Mouse (Mus musculus): ENCODE data around the gene Col5a1.

The Col5a1 gene

DNA sequence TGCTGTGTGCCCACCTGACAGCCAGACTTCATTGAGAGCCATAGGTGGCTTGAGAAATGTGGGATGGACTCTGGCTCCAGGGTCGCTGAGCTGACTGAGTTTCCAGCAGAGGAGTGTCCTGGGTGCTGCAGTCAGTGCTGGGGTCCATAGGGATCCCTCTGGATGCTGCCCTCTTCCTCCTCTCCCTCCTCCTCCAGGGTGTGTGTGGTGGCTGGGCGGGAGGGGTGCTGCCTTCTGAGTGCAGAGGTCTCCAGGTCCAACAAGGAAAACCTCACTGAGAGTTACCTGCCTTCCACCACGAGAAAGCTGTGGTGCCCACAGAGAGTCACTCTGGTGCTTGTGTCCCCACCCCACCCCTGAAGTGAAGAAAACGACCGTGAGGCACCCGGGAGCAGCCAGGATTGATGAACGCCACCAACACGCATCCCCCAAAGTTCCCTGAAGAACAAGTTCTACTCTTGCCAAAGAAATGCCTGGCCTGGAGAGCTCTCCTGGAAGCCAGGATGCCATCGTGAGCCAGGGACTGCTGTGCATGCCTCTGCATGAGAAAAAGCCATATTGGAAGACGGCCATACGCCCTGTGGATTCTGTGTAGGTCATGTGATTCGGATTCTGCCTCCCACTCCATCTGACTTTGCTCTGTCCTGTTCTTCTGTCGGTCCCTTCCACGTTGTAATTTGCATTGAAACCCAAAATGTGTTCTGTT, 152.3 kb downstream of the Col5a1 start:
- peak; percentile 19 to 36 for DNase-seq

DNA sequence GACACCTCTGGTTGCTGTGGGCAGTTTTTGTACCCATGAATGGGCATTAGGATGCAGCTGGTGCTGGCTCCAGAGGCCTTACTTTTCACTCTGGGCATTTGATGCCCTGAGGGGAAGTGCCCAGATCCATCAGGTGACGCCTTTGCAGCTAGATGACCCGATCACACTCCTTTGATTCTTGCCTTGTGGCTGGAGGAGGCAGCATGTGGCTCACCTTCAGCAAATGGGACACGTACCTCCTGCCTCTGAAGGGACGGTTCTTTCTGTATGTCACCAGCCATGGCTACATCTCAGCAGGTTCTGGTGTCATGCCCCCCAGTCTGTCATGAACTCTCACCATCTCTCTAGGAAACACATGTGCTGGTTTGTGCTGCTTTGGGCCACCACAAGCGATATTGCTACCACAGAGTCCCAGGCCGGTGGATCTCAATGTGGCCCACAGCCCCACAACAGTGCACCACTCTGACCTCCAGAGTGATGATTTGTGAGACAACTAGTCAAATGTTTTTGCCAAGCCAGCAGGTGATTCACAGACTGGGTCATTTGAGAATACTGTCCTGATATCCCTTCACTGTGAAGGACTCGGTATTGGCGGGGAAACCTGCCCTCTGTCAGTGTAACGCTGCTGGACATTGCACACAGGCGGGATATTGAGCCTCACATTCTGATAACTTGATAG, 153.6 kb downstream of the Col5a1 start:
- DNase-seq: no peak

DNA sequence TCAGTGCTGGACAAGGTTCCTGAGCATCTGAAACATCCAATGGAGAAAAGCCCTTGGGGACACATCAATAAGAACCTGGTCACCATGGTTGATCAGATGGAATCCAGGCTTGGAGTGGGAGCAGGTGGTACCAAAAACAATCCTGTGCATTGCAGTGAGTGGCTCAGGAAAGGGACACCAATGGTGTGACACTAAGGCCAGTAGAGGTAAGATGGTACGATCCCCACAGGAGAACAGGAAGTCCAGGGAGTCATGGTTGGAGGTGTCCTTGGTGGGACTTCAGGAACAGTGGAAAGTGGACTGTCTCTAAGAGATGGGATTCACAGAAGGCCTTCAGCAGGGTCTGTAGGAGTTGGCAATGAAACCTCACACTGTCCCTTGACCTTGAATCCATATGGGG, 154.2 kb downstream of the Col5a1 start:
- no peak for DNase-seq

DNA sequence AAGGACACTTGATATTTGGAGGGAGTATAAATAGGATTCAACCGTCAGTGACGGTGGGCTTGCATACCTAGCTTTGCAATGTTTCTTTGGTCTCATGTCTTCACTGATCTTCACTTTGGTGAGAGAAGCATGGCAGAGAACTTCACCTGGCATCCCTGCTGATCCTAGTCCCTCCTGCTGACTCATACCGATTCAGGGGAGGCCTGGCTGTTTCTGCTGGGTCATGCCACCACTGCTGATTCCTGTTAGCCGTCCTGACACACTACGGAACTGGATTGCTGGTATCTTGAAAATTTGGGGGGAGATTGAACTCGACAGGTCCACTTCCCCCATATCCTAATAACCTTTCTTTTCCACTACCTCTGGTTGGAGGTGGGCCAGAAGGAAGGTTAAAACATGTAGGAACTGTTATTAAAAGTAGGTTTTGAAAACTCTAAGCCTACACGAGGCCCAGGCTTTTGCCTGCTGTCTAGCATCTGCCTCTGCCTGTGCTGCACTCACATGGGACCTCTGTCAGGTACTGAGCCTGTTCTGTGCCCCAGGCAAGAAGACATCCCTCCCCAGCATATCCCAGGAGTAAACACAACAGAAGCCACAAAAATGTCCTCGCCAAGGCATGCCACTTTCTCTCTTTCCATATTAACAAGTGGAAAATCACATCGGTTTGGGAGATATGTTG, 158.8 kb downstream of the Col5a1 start:
- no peak for DNase-seq

DNA sequence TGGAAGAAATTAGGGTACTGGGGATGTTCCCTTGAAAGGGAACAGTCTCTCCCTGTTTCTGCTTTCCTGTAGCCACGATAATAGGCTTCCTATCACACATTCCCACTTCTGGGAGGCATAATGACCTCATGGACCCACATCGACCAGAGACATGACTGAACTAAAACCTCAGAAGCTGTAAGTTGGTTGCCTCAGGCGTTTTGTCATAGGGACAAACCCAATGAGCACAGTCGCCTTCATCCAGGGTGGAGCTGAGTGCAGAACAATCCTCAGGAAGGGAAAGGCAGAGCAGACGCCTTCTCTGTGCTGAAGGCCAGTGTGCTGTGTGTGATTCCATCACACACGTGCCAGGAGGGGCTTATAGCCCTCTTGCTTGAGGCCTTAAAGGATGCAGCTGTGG, 160.1 kb downstream of the Col5a1 start:
- DNase-seq: no peak

DNA sequence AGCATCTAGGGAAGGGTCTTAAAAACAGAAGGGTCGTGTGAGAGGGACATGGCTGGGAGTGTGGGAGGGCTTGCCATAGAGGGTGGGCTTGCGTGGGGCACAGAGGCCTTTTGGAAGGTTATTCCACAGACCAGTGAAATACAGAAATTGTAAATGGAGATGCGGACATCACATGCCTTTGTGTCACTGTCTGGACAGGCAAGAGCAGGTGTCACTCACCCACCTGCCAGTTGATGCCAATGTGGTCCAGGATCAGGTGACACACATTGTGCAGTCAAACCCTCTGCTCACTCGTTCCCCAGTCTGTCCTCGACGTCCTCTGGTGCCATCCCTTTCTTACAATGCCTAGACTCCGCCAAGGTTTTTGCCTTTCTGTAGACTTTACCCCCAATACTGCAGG, 160.9 kb downstream of the Col5a1 start:
- DNase-seq: no peak

DNA sequence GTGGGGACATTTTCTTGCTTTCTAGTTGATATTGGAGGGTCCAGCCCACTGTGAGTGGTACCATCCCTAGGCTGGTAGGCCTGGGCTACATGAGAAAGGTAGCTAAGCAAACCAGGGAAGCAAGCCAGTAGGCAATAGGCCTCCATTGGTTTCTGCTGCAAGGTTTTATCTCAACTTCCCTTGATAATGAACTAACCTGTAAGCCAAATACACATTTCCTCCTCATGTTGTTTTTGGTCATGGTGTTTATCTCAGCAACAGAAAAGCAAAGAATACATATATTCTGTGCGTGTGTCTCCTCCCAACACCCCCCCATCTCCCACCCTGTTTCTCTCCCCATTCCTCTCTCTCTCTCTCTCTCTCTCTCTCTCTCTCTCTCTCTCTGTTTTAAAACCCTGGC, 173.7 kb downstream of the Col5a1 start:
- DNase-seq: no peak

DNA sequence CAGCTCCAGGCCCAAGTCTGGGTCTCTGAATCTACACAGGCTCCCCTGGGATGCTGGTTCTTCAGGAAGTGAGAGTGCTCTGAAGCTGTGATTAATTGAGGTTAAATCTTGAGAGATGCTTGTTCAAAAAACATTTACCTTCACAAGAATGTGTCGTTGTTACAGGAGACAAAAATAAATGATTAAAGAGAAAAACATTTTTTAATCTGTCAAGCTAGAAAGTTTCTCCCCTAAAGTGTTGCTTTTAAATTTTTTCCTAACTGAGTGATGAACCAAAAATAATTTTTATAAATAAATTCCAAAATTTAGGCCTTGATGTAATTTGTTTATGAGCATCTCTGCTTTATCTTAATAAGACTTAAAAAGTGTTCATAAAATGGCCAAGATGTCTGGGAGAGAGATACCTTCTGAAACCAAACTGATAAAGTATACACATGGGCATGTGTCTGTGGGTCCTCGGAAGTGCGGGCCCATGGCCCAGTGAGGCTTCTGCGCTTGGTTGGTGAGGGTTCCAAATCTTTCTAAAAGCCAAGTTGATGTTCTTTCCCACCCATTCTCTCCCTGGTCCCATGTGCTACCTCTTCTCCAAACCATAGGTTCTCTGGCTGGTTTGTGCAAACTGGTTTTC, 177.6 kb downstream of the Col5a1 start:
- no peak for DNase-seq

DNA sequence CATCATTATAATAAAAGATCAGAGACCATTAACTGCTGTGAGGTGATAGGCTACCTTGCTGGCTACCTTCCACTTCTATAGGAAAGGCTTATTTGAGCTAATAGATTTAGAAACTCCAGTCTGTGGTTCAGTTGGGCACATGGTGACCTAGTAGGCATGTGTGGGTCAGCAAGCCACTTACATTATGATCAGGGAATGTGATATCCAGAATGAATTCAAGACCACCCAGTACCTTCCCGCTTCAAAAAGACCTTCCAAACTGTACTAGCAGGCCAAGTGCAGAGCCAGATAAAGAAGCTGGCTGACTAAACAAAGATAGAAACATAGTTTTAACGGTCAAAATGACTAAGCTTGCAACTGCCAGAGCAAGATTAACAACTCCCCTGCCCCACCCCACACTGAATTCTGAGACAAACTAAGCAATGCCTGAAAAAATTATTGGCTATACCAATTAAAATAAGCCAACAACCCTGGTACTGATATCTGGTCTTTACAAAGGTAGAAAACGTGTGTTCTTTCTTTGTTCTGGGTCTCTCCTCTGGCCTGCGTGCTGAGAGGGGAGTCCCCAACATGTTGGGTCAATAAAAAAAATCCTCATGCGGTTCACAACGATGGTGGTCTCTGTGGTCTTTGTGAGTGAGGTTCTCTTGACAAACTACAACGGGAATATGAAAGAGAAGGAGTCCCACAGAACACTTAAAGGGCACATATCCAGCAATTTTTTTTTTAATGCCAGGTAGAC, 178.3 kb downstream of the Col5a1 start:
- no peak for DNase-seq

DNA sequence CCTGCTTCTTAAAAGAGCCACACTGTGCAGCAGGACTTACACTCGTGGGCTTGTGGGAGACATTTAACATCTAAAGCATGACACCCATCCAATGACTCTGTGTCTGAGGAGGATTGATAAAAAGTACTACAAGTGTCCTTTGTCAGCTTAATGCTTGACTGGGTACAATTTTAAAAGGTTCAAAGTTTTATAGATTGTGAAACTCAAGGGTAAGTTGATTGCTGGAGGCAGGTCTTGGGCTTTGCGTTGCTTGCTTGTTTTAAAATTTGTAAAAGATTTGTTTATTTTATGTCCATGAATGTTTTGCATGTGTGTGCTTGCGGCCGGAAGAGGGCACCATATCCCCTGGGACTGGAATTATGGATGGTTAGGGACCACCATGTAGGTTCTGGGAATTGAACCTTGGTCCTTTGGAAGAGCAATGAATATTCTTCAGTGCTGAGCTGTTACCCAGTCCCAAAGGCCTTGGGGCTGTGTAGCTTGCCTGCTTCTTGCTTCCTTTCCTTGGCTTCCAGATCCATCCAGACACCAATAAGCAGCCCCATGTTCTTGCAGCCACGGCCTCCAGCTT, 178.9 kb downstream of the Col5a1 start:
- no peak for DNase-seq

DNA sequence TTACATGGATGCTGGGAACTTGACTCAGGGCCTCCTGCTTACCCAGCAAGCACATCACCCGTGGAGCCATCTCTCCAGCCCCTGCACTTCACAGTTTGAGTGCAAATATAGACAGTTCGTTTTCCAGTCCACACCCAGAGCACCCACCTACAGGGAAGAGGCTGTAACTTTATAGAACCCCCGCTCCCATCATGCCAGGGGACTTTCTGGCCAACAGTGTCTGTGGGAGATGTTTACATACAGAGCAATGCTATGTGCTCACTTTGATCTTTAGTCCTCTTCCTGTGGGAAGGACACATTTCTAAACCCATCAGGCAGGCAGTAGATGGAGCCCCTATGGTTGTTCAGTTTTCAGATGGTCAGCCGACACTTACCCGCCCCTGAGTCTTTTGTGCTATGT, 180.5 kb downstream of the Col5a1 start:
- DNase-seq: no peak

DNA sequence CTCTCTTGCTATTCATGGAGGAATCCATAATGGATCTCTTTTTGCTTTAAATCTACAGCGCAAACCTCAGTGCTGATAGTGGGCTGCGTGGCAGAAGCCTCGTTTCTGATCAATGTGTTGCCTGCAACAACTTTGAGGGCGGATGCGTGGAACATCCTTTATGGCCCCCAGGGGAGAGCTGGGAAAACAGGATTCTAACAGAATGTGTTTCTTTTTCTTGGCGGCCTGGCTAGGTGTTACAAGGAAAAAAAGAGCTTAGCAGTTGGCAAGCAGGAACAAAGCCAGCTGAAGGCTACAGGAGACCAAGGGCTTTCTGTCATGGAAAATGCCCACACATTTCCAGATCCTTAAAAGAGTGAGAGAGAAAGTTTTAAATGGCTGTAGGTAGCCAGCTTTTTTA, 180.9 kb downstream of the Col5a1 start:
- DNase-seq: no peak

DNA sequence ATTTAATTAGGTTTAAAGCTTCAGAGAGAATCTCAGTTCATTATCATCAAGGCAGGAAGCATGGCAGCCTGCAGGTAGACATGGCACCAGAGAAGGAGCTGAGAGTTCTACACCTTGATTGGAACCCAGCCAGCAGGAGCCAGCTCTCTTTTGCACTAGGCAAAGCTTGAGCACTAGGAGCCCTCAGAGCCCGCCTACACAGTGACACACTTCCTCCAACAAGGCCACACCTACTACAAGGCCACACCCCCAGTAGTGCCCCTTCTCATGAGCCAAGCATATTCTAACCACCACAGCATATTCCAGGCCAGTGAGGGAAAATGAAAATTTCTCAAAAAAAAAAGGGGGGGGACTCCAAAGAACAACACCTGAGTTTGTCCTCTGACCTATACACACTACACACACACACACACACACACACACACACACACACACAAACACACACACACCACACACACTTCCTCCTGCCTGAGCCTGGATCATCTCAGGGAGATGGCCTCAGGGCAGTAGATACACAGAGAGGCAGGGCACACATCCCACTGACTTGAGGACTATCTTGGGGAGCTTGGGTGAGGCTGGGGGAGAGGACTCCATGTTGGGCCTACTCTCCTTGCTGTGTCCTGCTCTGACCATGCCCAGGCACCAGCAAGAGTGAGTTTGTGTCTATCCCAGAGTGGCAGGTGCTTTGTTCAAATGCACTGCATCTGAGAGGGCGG, 181.8 kb downstream of the Col5a1 start:
- no peak for DNase-seq

DNA sequence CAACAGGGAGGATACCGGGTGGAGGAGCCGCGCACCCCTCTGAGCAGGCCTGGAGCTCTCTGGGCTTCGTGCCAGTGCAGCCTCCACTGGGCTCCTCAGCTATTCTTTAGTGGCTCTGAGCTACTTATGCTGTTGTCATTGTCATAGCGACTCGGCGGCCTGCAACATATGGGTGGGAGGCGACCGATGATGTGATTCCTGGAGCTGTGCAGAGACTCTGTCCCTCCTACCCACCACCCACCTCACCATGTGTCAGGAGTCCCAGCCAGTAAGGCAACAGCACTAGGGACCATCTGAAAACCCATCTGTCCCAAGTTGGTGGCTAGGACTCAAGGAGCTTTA, 182.3 kb downstream of the Col5a1 start:
- DNase-seq: no peak

DNA sequence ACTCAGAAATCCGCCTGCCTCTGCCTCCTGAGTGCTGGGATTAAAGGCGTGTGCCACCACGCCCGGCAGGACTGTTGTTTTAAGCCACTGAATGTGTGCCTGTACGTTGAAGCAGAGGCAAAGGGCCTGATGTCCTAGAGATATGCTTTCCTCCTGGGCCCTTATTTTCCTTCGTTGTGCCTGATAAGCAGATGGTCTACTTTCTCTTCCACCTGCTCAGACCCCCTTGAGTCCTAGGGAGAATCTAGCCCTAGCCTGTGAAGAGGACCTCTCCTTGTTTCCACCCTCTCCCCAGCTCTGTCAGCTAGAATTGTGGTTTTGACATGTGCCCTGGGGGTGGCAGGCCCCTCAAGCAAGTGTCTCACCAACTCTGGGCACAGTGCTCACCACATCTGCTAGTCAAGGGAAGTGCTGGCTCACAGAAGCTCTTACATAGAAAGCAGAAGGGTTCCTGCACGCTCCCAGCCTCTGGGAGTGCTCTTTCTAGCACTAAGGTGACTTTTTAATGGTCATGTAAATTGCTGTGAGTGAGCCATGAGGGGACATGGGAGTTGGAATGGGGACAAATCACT, 189.5 kb downstream of the Col5a1 start:
- no peak for DNase-seq

DNA sequence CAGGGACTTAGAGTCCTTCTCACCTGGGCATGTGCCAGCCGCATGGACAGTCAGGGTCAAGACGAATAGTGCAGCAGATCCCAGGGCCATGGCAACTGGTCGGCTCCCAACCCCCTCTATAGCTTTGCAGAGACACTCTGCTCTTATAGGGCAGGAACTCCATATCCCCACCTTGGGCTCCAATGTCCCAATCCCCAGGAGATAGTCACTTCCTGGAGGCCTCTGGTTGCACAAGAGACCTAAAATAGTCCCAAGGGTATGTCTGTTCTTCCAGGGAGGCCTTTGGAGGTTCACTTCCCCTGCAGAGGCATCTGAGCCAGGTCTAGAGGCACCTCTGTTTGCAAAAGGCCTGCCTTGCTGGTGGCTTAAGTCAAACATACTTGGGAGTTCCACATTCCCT, 198.5 kb downstream of the Col5a1 start, which contains the start of gene Fcnb:
Gene Fcnb, minus strand, starts transcription at position 118 of the 400 bp plus-strand sequence.
- no peak for DNase-seq

DNA sequence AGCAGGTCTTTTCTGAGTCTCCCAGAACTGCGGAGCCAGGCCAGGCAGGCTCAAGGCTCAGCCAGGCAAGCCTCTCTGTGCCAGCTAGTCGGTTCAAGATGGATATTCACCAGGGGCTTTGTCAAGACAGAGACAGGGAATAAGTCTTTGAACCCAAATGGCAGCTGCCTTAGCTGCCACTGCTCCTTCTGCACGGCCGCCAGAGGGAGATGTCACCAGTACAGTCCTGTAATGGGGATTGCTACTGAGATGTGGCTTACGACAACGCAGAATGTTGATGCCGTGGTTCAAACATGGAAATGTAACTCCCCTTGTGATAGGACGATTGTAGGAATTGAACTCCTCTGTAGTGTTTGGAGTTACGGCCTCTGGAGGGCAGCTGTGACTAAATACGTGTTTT, 199.9 kb downstream of the Col5a1 start:
- DNase-seq: peak in 1 of 2 experiments; percentile 29

DNA sequence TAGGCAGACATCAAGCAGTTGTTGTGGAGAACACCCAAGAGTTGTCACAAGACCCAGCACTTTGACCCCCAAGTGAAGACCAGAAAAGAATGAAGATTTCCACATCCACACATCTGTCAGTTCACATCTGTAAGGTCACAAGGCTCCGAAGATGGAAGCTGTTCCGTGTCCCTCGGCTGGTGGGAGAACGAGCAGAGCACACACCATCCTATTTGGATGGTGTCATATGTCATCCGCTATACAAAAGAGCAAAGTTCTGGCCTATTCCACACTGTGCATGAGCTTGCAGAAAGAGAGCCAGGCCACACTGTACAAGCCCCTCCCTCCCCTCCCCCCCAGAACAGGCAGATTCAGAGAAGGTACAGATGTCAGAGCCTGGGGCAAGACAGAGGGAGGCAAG, 202.9 kb downstream of the Col5a1 start:
- DNase-seq: no peak
